Mouse (Mus musculus) midbrain, embryonic 14.5 days (tissue): ENCODE data around the gene Npcd. TPM values are rescaled to one million over a fixed set of nuclear protein-coding genes. Genes with fewer than 3 reads are reported as not detected.

Experiments
- ATAC-seq: fragments of 200-750 bp; cut with Nextera tagmentation; 2 replicates; pipeline ENCODE4 v1.8.0; 2017; ENCODE audit warnings: moderate number of reproducible peaks, moderate library complexity; ENCODE audit not compliant: low FRiP score, low TSS enrichment
- DNase-seq: peaks from one replicate; pipeline ENCODE4 v3.0.0-alpha.2; 2015
- H3K27ac ChIP-seq: fragments of 300-500 bp; sonication (generic); replicated peaks from 2 replicates; pipeline ENCODE4 v1.5.1; 2014; ENCODE audit warnings: mild to moderate bottlenecking, low read depth, low read length, moderate library complexity
- H3K27me3 ChIP-seq: fragments of 300-500 bp; sonication (generic); 2 replicates; pipeline ENCODE4 v1.6.1; 2014; ENCODE audit warnings: low read length, control low read depth, mixed read lengths; ENCODE audit not compliant: control insufficient read depth, insufficient read depth
- H3K36me3 ChIP-seq: fragments of 300-500 bp; sonication (generic); 2 replicates; pipeline ENCODE4 v1.6.1; 2014; ENCODE audit warnings: low read length, control low read depth; ENCODE audit not compliant: control insufficient read depth, insufficient read depth
- H3K4me1 ChIP-seq: fragments of 300-500 bp; sonication (generic); 2 replicates; pipeline ENCODE4 v1.6.1; 2014; ENCODE audit warnings: mild to moderate bottlenecking, antibody characterized with exemption, low read length, control low read depth; ENCODE audit not compliant: control insufficient read depth, insufficient read depth
- H3K4me2 ChIP-seq: fragments of 300-500 bp; sonication (generic); 2 replicates; pipeline ENCODE4 v1.6.1; 2014; ENCODE audit warnings: mild to moderate bottlenecking, low read length, moderate library complexity
- H3K4me3 ChIP-seq: fragments of 300-500 bp; sonication (generic); replicated peaks from 2 replicates; pipeline ENCODE4 v1.5.1; 2014; ENCODE audit warnings: low read depth, low read length
- H3K9ac ChIP-seq: fragments of 300-500 bp; sonication (generic); replicated peaks from 2 replicates; pipeline ENCODE4 v1.6.1; 2014; ENCODE audit warnings: mild to moderate bottlenecking, low read length, moderate library complexity
- H3K9me3 ChIP-seq: fragments of 300-500 bp; sonication (generic); 2 replicates; pipeline ENCODE4 v1.6.1; 2016; ENCODE audit warnings: low read length, control low read depth, mixed read lengths; ENCODE audit not compliant: control insufficient read depth
- WGBS: fragments of 180-500 bp; shearing (Covaris S2); extraction: QIAGEN DNeasy Blood & Tissue Kit; methylation state at CpG from one replicate; pipeline ENCODE4 v1.1.7; 2014; 5-methylcytosine and 5-hydroxymethylcytosine counted together
- polyA plus RNA-seq: library from polyadenylated mRNA; unstranded; fragments of >200 nt; fragmentation: Nextera tagmentation; extraction: Ambion mirVana; gene quantifications from 2 replicates; pipeline ENCODE4 v1.2.1, GENCODE M21; 2014

Npcd gene
- polyA plus RNA-seq, 1 experiment from 2014 or later = not detected

DNA sequence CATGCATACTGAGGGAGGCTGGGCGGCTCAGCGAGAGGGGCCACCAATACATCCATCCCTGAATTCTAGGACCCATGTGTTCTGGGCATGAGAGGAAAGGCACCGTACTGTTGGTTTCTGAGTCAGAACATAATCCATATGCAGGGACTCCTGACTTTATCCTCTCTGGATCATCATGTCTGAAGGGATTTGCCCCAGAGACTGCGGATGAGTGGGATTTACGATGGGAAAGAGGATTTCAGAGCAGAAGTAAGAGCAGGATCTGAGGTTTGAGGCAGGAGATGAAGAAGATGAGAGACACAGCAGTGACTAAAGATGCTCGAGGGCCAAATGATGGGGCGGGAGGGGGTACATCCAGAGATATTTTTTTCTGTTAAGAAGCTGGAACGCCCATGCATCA lies 39.5 kb upstream of the Npcd start:
- no peaks in the 10 kb centered on the region for H3K9me3 ChIP-seq
- H3K4me3 ChIP-seq = no peak overlapping the region
- H3K4me2 ChIP-seq = no peak overlapping the region
- no peaks in the 10 kb centered on the region for H3K27me3 ChIP-seq
- H3K4me1 ChIP-seq = no peaks in the 10 kb centered on the region
- 84% methylated on average over 8 of the region's 8 CpGs for WGBS
- no peak overlapping the region for H3K9ac ChIP-seq
- no peaks in the 10 kb centered on the region for H3K36me3 ChIP-seq
- DNase-seq = no peak
- no peak overlapping the region for H3K27ac ChIP-seq
- no peak for ATAC-seq

DNA sequence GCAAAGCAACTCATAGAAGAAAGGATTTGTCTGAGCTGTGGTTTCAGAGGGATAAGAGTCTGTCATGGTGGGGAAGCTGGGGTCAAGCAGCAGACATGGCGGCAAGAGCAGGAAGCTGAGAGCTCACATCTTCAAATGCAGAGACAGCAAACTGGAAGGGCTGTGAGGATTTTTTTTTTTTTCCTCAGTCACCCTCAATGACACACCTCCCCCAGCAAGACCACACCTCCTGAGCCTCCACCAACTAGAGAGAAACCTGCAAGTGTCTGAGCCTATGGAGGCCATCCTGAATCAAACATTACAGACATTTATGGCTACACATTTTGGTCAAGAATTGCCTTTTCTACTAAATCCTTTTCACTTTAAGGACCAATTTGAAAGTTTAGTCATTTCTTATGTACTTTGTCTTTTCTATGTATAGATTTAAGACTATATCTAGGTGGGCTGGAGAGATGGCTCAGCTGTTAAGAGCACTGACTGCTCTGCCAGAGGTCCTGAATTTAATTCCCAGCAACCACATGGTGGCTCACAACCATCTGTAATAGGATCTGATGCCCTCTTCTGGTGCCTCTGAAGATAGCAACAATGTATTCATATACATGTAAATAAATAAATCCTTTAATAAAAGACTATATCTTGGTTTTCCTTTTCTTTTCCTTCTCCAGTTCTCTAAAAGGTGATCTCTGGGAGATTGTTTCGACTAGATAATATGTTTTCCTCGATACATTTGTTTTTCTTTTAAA lies 33.4 kb upstream of the Npcd start:
- DNase-seq (no peak), ATAC-seq (no peak)
- Histone ChIP-seq H3K27me3 (no peaks in the 10 kb centered on the region), H3K4me1 (no peaks in the 10 kb centered on the region), H3K9ac (no peak overlapping the region), H3K9me3 (no peaks in the 10 kb centered on the region), H3K4me2 (no peak overlapping the region), H3K4me3 (no peak overlapping the region), H3K36me3 (no peaks in the 10 kb centered on the region), H3K27ac (no peak overlapping the region)
- WGBS = 84% methylated on average over 3 of the region's 3 CpGs

DNA sequence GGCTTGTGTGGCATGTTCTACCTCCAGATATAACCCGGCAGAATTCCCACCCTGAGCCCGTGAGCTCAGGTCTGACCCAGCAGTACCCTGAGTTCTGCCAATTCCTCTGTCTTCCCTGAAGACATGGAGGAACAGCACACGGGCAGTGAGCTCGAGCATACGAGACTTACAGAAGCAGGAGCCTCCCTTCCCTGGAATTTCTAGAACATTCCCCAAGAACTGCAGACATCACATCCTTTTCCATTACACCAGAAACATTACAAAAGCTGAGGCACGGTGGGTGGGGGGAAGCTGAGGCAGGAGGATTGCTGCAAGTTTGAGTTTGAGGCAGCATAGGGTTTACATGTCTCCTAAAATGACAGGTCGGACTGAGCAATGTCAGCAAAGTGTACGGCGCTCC lies 25.8 kb upstream of the Npcd start:
- 89% methylated on average over 9 of the region's 9 CpGs for WGBS
- H3K4me3 ChIP-seq = no peak overlapping the region
- no peak overlapping the region for H3K27ac ChIP-seq
- H3K4me1 ChIP-seq = no peaks in the 10 kb centered on the region
- ATAC-seq = no peak
- no peak overlapping the region for H3K9ac ChIP-seq
- H3K27me3 ChIP-seq = no peaks in the 10 kb centered on the region
- H3K36me3 ChIP-seq = no peaks in the 10 kb centered on the region
- no peak for DNase-seq
- H3K4me2 ChIP-seq = no peak overlapping the region
- H3K9me3 ChIP-seq = no peaks in the 10 kb centered on the region

DNA sequence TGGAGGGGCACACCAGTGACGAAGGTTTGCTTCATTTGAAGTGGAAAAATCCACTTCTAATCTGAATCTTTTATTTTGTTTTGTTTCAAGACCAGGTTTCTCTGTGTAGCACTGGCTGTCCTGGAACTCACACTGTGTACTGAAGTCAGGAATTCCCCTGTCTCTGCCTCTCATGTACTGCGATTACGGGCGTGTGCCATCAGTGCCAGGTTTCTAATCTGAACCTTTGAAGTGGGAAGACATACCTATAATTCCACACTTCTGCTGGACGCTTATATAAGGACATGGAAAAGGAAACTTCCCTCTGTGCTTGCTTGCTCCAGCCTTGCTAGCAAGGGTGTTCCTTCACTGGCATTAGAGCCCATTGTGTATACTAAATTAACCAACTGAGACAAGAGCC lies 24.9 kb upstream of the Npcd start:
- Histone ChIP-seq H3K9ac (no peak overlapping the region), H3K4me2 (no peak overlapping the region), H3K4me3 (no peak overlapping the region), H3K27ac (no peak overlapping the region), H3K4me1 (no peaks in the 10 kb centered on the region), H3K36me3 (no peaks in the 10 kb centered on the region), H3K9me3 (no peaks in the 10 kb centered on the region), H3K27me3 (no peaks in the 10 kb centered on the region)
- DNase-seq (no peak), ATAC-seq (no peak)
- 89% methylated on average over 5 of the region's 5 CpGs for WGBS

DNA sequence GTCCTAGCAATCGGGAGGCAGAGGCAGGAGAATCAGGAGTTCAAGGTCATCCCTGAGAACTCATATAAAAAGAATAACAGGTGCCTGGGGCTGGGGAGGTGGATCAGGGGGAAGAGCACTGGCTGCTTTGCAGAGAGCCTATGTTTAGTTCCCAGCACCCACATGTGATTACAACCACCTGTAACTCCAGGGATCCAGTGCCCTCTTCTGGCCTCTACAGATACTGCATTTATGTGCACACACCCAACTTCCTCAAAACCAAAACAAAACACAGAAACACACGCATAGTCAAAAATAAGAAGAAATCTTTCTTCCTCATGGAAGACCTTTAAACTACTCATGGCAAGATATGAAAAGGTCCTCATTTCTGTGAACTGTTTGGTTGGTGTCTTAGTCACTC lies 16.1 kb upstream of the Npcd start:
- 95% methylated on average over 2 of the region's 2 CpGs for WGBS
- Histone ChIP-seq H3K27me3 (no peaks in the 10 kb centered on the region), H3K4me3 (no peak overlapping the region), H3K36me3 (no peaks in the 10 kb centered on the region), H3K4me1 (no peaks in the 10 kb centered on the region), H3K4me2 (no peak overlapping the region), H3K9ac (no peak overlapping the region), H3K9me3 (no peaks in the 10 kb centered on the region), H3K27ac (no peak overlapping the region)
- ATAC-seq (no peak), DNase-seq (no peak)

DNA sequence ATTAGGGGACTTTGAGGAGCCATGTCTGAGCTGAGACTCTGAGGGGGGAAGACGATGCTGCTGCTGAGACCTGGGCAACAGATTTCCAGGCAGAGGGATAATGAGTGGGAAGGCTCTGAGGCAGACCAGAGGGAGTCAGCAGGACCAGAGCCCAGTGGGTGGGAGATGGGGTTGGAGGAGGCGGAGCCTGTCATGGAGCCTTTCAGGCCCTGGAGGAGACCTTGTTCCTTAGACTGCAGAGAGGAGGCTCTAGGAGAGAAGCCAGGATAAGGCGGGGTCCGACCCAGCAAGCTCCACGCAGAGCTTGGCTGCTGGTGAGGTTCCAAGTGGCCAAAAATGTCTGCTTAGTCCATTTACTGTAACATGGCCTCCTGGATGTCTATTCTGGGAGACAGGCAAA lies 13.1 kb upstream of the Npcd start:
- no peak for ATAC-seq
- Histone ChIP-seq H3K9me3 (no peaks in the 10 kb centered on the region), H3K4me2 (no peak overlapping the region), H3K9ac (no peak overlapping the region), H3K27me3 (no peaks in the 10 kb centered on the region), H3K4me1 (no peaks in the 10 kb centered on the region), H3K36me3 (no peaks in the 10 kb centered on the region), H3K27ac (no peak overlapping the region), H3K4me3 (no peak overlapping the region)
- WGBS = 27% methylated on average over 5 of the region's 5 CpGs
- DNase-seq = no peak

DNA sequence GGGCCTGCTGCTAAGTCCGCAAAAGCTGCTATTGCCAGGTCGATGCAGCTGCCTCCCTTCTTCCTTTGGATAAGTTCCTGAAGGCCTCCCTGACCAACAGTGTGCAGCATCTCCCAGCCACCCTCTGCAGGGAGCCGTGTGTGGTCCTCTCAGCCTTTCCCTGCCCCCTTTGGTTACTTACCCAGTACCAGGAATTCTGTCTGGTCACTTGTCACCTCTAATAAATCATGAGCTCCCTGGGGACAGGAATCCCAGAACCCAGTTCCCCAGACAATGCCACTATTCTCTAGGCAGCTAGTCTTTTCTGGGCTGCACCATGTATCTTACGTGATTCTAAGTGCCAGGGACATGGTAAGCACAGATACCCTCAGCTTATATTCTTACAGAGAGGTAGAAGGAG lies 11.9 kb upstream of the Npcd start:
- no peak for DNase-seq

DNA sequence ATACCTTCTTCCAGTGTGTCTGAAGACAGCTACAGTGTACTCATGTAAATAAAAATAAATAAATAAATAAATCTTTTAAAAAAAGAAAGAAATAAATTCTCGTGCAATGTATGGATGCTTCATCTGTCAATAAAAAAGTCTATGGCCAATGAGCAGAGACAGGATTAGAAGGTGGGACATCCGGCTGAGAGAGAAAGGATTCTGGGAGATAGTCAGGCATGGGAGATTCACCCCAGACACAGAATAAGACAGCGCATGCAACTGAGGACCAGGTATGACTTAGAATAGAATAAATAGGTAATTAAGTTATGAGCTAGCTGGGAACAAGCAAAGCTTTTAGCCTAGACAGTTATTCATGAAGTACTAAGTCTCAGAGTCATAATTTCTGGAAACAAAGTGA lies 8.9 kb upstream of the Npcd start:
- Histone ChIP-seq H3K27ac (no peak overlapping the region), H3K9ac (no peak overlapping the region), H3K4me3 (no peak overlapping the region), H3K27me3 (no peaks in the 10 kb centered on the region), H3K9me3 (no peaks in the 10 kb centered on the region), H3K36me3 (no peaks in the 10 kb centered on the region), H3K4me1 (no peaks in the 10 kb centered on the region), H3K4me2 (no peak overlapping the region)
- DNase-seq (no peak), ATAC-seq (no peak)
- WGBS = 86% methylated on average over 3 of the region's 3 CpGs

More for the DNA sequence above, 11.9 kb upstream of the Npcd start:
- Histone ChIP-seq H3K27ac (no peak overlapping the region), H3K4me1 (no peaks in the 10 kb centered on the region), H3K27me3 (no peaks in the 10 kb centered on the region), H3K4me2 (no peak overlapping the region), H3K9me3 (no peaks in the 10 kb centered on the region), H3K4me3 (no peak overlapping the region), H3K36me3 (no peaks in the 10 kb centered on the region), H3K9ac (no peak overlapping the region)
- ATAC-seq = no peak
- WGBS = 74% methylated on average over 4 of the region's 4 CpGs

DNA sequence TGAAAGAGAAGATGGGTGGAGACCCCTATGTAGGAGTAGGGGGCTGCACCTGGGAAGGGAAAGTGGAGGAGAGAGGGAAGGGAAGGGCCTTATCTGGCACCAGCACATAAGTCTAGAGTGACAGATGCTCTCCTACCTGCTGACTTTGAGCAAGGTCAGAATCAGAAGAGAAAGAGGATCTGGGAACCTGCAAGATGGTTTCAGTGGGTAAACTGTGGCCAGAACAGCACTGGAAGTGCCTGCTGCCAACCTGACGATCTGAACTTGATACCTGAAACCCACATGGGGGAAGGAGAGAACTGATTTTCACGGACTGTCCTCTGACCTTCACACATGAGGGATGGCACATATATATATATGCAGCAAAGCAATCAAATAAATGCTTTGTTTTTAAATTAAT lies 6.2 kb upstream of the Npcd start:
- 66% methylated on average over 2 of the region's 2 CpGs for WGBS

More for the DNA sequence above, 6.2 kb upstream of the Npcd start:
- no peaks in the 10 kb centered on the region for H3K9me3 ChIP-seq
- no peak overlapping the region for H3K9ac ChIP-seq
- no peak overlapping the region for H3K4me3 ChIP-seq
- no peaks in the 10 kb centered on the region for H3K27me3 ChIP-seq
- ATAC-seq (no peak), DNase-seq (no peak)
- no peak overlapping the region for H3K27ac ChIP-seq
- H3K4me2 ChIP-seq = no peak overlapping the region
- H3K4me1 ChIP-seq = peaks cover 8% of the 10 kb centered on the region
- no peaks in the 10 kb centered on the region for H3K36me3 ChIP-seq
